Mouse (Mus musculus) effector memory CD4-positive, alpha-beta T cell, adult 5 months (primary cell): ENCODE results near the gene Olfr968. TPM values are rescaled to one million over a fixed set of nuclear protein-coding genes. Genes with fewer than 3 reads are reported as not detected.

ENCODE experiments used
- polyA plus RNA-seq: library from polyadenylated mRNA; unstranded; fragments of 100-300 nt; shearing (Covaris generic); gene quantifications from one replicate; pipeline ENCODE4 v1.2.1, GENCODE M21; 2017

Gene Olfr968
- polyA plus RNA-seq, result not detected

DNA sequence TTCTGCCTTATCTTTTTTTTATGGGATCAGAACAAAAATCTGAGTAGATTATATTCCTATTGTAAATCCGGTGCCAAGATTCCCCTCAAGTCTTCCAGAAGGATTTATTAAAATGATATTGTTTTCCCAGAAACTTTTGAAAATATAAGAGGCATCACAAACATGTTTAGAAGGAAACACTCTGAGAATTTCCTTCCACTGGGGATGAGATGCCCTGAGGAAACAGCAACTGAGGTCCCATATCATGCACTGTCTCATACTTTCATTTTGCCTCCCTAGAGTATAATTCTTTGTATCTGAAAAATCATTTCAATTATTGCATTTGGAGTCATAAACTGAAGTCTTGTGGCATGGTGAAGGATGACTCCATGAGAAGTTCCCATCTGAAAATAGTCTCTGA is at the start of gene Olfr968:
Olfr968 (minus strand) TSS at position 101 of the 400 bp plus-strand sequence.

DNA sequence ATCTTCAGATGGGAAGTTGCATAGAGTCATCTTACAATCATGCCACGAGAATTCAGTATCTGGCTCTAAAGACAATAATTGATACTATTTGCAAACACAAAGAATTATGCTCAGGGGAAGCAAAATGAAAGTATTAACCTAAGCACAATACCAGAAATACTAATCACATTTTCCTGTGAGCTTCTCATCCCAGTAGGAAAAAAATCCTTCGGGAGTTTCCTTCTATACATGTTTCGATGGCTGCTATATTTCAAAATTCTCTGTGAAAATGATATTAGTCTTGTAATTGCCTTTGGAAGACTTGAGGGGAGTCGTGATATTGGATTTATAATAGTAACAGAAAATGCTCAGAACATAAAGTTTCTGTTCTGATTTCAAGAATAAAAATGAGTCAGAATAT is 25.5 kb upstream of the Olfr968 start, which contains the start of gene Olfr970:
Olfr970 (plus strand) TSS at position 301 of the 400 bp plus-strand sequence.

DNA sequence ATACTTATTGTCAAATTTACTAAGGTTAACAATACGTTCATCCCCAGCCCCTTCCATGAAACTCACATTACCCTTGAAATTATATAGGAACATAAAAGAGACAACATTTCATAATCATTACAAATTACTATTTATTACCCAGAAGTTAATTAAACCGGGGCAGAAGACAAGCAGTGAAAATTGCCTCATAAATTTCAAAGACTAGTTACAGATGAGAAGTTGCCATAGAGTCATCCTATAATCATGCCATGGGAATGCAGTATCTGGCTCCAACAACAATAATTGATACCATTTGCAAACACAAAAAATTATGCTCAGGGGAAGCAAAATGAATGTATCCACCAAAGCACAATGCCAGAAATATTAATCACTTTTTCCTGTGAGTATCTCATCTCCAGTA is 7.5 kb upstream of the Olfr968 start, which contains the start of gene Olfr969:
Olfr969 (plus strand) TSS at position 388 of the 400 bp plus-strand sequence.

DNA sequence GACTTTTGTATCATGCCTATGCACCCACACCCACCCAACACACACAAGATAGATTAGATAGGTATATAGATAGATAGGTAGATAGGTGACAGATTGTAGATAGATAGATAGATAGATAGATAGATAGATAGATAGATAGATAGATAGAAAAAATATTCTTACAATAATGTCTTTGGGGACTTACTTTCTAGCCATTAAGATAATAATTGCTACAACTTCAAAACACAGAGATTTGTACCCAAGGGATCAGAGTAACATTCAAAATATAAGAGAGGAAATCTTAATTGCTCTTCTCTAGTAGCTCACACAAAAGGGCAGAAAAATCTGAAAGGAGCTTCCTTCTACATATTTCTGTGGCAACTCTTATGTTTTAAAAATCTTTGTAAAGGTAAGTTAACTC is 37.1 kb downstream of the Olfr968 start, which contains the start of gene Olfr967:
Olfr967 (plus strand) TSS at position 301 of the 400 bp plus-strand sequence.

DNA sequence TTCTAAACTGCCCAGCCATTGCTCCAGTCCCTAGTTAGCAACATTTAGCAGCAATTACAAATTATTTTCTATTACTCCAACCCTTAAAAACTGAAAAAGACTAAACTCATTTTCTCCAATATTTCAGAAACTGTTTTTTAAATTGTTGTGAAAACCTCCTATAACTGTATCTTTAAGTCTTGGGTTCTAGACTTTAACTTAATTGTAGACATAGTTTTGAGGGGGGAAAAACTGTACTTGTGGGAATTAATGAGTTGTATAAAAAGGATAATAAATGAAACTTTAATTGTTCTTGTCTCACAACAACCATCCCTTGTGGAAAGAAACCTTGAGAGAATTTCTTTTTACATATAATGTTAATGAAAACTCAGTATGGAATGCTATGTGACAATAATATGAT is 52.4 kb downstream of the Olfr968 start, which contains the start of gene Olfr150:
Olfr150 (plus strand) TSS at position 301 of the 400 bp plus-strand sequence.

Other genes starting within 250 kb of the Olfr968 start
- gene Olfr958, start 229.2 kb downstream of the Olfr968 start, polyA plus RNA-seq, result 0.40 TPM
- not detected for gene Olfr959, start 207.7 kb downstream of the Olfr968 start, polyA plus RNA-seq
- not detected for gene AW551984, start 178.8 kb downstream of the Olfr968 start, polyA plus RNA-seq
- not detected for gene Olfr148, start 172.6 kb downstream of the Olfr968 start, polyA plus RNA-seq
- gene Olfr960, start 161.9 kb downstream of the Olfr968 start, polyA plus RNA-seq, result not detected
- gene Olfr961, start 138.2 kb downstream of the Olfr968 start, polyA plus RNA-seq, result not detected
- gene Olfr963, start 116.0 kb downstream of the Olfr968 start, polyA plus RNA-seq, result not detected
- not detected for gene Olfr149, start 76.1 kb downstream of the Olfr968 start, polyA plus RNA-seq
- not detected for gene Olfr965, start 71.9 kb downstream of the Olfr968 start, polyA plus RNA-seq
- gene Olfr150, start 52.3 kb downstream of the Olfr968 start, polyA plus RNA-seq, result not detected
- gene Olfr967, start 37.0 kb downstream of the Olfr968 start, polyA plus RNA-seq, result not detected
- not detected for gene Olfr969, start 7.7 kb upstream of the Olfr968 start, polyA plus RNA-seq
- gene Olfr970, start 25.6 kb upstream of the Olfr968 start, polyA plus RNA-seq, result not detected
- not detected for gene Olfr971, start 53.6 kb upstream of the Olfr968 start, polyA plus RNA-seq
- not detected for gene Olfr972, start 83.2 kb upstream of the Olfr968 start, polyA plus RNA-seq
- gene Olfr229, start 124.1 kb upstream of the Olfr968 start, polyA plus RNA-seq, result not detected
- 0.14 TPM for gene Olfr974, start 154.2 kb upstream of the Olfr968 start, polyA plus RNA-seq
- not detected for gene Olfr975, start 168.8 kb upstream of the Olfr968 start, polyA plus RNA-seq
- gene Olfr976, start 177.9 kb upstream of the Olfr968 start, polyA plus RNA-seq, result not detected
- not detected for gene Olfr978, start 208.9 kb upstream of the Olfr968 start, polyA plus RNA-seq
- gene Olfr979, start 220.2 kb upstream of the Olfr968 start, polyA plus RNA-seq, result not detected
- gene Olfr980, start 226.3 kb upstream of the Olfr968 start, polyA plus RNA-seq, result not detected
- not detected for gene Olfr981, start 238.2 kb upstream of the Olfr968 start, polyA plus RNA-seq